20 mouse cellular contexts compared by ENCODE assay signal in the genomic region with DNA sequence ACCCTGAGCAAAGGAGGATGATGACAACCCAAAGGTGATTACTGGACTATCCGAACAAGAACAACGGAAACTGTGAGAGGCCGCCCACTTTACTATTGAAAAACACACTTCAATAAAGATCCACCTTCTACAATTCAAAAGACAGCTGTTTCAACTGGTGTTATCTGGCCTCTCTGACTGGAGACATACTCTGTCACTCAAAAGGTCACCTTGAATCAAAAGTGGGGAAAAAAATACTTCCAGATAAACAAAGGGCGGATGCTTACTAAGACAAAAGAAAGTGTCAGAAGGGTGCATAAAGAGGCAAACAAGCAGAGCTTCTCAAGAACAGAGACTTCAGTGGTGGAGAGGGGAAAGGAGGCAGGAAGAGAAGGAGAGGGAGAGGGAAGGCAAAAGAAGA.
DNase-seq lines count a peak whose midpoint lies in the region; ATAC-seq lines count a peak whose summit lies in the region.
"Had no signal": no experiment of that assay in that cellular context is flagged by ENCODE, and none has a peak within 500 bp of the region (broad histone marks: within the 10 kb centered on the region; RNA-seq: fewer than 3 reads in every experiment).

No protein-coding gene starts in this region.

- no peak for DNase-seq in frontal cortex, postnatal 14 days (ENCODE audit: low spot score in 2 of 2)
- peak; percentile 70 for DNase-seq in ES-CJ7 (ENCODE audit: low read depth, low spot score)
- DNase-seq in R1 (ENCODE audit: low read depth, low spot score), result peak; percentile 85
- DNase-seq in layer of hippocampus, adult 9-10 months (ENCODE audit: low spot score), result no peak
- no peak for DNase-seq in layer of hippocampus, postnatal 25 days (ENCODE audit: extremely low spot score in 1 of 2, low spot score in 1 of 2)
- DNase-seq: adrenal gland, adult 8-10 months; adrenal gland, postnatal 14 days; adrenal gland, postnatal 36 days; B cell, adult 2 months; cerebellum, adult 11-12 months; cerebellum, adult 2 months; cerebellum, postnatal 10 days; cerebellum, postnatal 25 days; forebrain, postnatal 0 days had no signal

- ATAC-seq in frontal cortex, adult (ENCODE audit: low TSS enrichment), result peak; percentile 29
- ATAC-seq: activated CD4-positive, CD25-positive, alpha-beta regulatory T cell, adult 4 months; CD4-positive, CD25-positive, alpha-beta regulatory T cell, adult 4 months; forebrain, embryonic 13.5 days; forebrain, embryonic 15.5 days; forebrain, postnatal 0 days; Patski had no signal

Comparison
In these comparisons a context has a peak if more than half of its experiments do, and no peak if none do; other contexts are left out.
1. DNase-seq: peak in ES-CJ7 (single experiment) and R1 (single experiment); none in frontal cortex, postnatal 14 days (0 of 2), layer of hippocampus, adult 9-10 months (single experiment) and layer of hippocampus, postnatal 25 days (0 of 2).